Mouse (Mus musculus) neural tube, embryonic 14.5 days (tissue): Measurements from ENCODE around the gene Pign. TPM values are rescaled to one million over a fixed set of nuclear protein-coding genes. Genes with fewer than 3 reads are reported as not detected.

Source experiments
- ATAC-seq: fragments of 200-750 bp; cut with Nextera tagmentation; 2 replicates; pipeline ENCODE4 v1.8.0; 2017; ENCODE audit warnings: low read depth, mild to moderate bottlenecking, moderate TSS enrichment, moderate library complexity
- H3K27ac ChIP-seq: fragments of 300-500 bp; sonication (generic); 2 replicates; pipeline ENCODE4 v1.5.1; 2014; ENCODE audit warnings: low read depth, mild to moderate bottlenecking, control low read depth, low read length, moderate library complexity, mixed read lengths
- H3K27me3 ChIP-seq: fragments of 300-500 bp; sonication (generic); 2 replicates; pipeline ENCODE4 v1.6.1; 2014; ENCODE audit warnings: low read length; ENCODE audit not compliant: control insufficient read depth, insufficient read depth
- H3K36me3 ChIP-seq: fragments of 300-500 bp; sonication (generic); 2 replicates; pipeline ENCODE4 v1.6.1; 2014; ENCODE audit warnings: low read length, mixed read lengths; ENCODE audit not compliant: control insufficient read depth, insufficient read depth
- H3K4me1 ChIP-seq: fragments of 300-500 bp; sonication (generic); 2 replicates; pipeline ENCODE4 v1.6.1; 2014; ENCODE audit warnings: low read length; ENCODE audit not compliant: control insufficient read depth, insufficient read depth
- H3K4me2 ChIP-seq: fragments of 300-500 bp; sonication (generic); 2 replicates; pipeline ENCODE4 v1.6.1; 2014; ENCODE audit warnings: mild to moderate bottlenecking, low read depth, low read length, control low read depth
- H3K4me3 ChIP-seq: fragments of 300-500 bp; sonication (generic); 2 replicates; pipeline ENCODE4 v1.5.1; 2014; ENCODE audit warnings: low read depth, low read length, control low read depth, mixed read lengths
- H3K9ac ChIP-seq: fragments of 300-500 bp; sonication (generic); replicated peaks from 2 replicates; pipeline ENCODE4 v1.6.1; 2014; ENCODE audit warnings: low read depth, mild to moderate bottlenecking, control low read depth, low read length, mixed read lengths
- H3K9me3 ChIP-seq: fragments of 300-500 bp; sonication (generic); 2 replicates; pipeline ENCODE4 v1.6.1; 2016; ENCODE audit warnings: low read length; ENCODE audit not compliant: control insufficient read depth
- WGBS: fragments of 180-500 bp; shearing (Covaris S2); extraction: QIAGEN DNeasy Blood & Tissue Kit; methylation state at CpG from one replicate; pipeline ENCODE4 v1.1.7; 2014; 5-methylcytosine and 5-hydroxymethylcytosine counted together
- polyA plus RNA-seq: library from polyadenylated mRNA; unstranded; fragments of >200 nt; fragmentation: Nextera tagmentation; extraction: Ambion mirVana; gene quantifications from 2 replicates; pipeline ENCODE4 v1.2.1, GENCODE M21; 2014

Pign gene
- polyA plus RNA-seq, 1 experiment from 2014 or later, result 13.0 TPM

GRCm38 (mm10) chr1:105588697-105589096 is 74.8 kb downstream of the Pign start:
- Histone ChIP-seq H3K36me3 (no peaks in the 10 kb centered on the region), H3K27ac (no peak overlapping the region), H3K9ac (no peak overlapping the region), H3K27me3 (no peaks in the 10 kb centered on the region), H3K4me1 (no peaks in the 10 kb centered on the region), H3K4me3 (no peak overlapping the region), H3K9me3 (no peaks in the 10 kb centered on the region), H3K4me2 (no peak overlapping the region)
- no peak for ATAC-seq
- 78% methylated on average over 5 of the region's 5 CpGs for WGBS

DNA sequence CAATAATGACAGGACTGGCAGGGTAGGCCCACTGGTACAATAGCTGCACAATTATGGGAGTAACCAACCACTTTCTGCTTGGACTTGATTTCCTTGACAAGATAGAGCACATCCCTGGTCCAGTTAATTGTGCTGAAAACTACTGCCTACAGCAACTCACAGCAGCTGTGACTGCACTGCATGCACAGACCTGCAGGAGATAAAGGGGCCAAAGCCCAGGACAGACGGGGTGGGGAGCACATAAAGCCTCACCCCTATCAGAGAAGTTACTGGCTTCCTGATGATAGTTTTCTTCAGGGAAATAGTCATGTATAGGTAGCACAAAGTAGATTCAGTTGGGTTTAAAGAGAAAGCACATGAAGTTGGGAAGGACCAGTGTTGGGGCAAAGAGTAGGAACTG is 80.7 kb downstream of the Pign start:
- no peaks in the 10 kb centered on the region for H3K27me3 ChIP-seq

GRCm38 (mm10) chr1:105580909-105581308 is 82.6 kb downstream of the Pign start:
- Histone ChIP-seq H3K4me1 (no peaks in the 10 kb centered on the region), H3K9me3 (no peaks in the 10 kb centered on the region), H3K4me3 (no peak overlapping the region), H3K27me3 (no peaks in the 10 kb centered on the region), H3K27ac (no peak overlapping the region), H3K9ac (no peak overlapping the region), H3K36me3 (0 out of 2 replicates have a peak, but pooled peaks cover 5% of the 10 kb centered on the region), H3K4me2 (no peak overlapping the region)
- ATAC-seq, result no peak
- 89% methylated on average over 2 of the region's 2 CpGs for WGBS

More for the DNA sequence above, 80.7 kb downstream of the Pign start:
- Histone ChIP-seq H3K4me3 (no peak overlapping the region), H3K27ac (no peak overlapping the region), H3K36me3 (0 out of 2 replicates have a peak, but pooled peaks cover 5% of the 10 kb centered on the region), H3K4me2 (no peak overlapping the region), H3K9me3 (no peaks in the 10 kb centered on the region), H3K4me1 (no peaks in the 10 kb centered on the region), H3K9ac (no peak overlapping the region)
- ATAC-seq, result no peak
- 93% methylated on average over 1 of the region's 1 CpGs for WGBS

GRCm38 (mm10) chr1:105566051-105566450 is 97.4 kb downstream of the Pign start:
- Histone ChIP-seq H3K36me3 (no peaks in the 10 kb centered on the region), H3K4me1 (no peaks in the 10 kb centered on the region), H3K9ac (no peak overlapping the region), H3K9me3 (no peaks in the 10 kb centered on the region), H3K27ac (no peak overlapping the region), H3K4me3 (no peak overlapping the region), H3K4me2 (no peak overlapping the region), H3K27me3 (no peaks in the 10 kb centered on the region)
- WGBS, result 92% methylated on average over 3 of the region's 3 CpGs
- ATAC-seq, result no peak

DNA sequence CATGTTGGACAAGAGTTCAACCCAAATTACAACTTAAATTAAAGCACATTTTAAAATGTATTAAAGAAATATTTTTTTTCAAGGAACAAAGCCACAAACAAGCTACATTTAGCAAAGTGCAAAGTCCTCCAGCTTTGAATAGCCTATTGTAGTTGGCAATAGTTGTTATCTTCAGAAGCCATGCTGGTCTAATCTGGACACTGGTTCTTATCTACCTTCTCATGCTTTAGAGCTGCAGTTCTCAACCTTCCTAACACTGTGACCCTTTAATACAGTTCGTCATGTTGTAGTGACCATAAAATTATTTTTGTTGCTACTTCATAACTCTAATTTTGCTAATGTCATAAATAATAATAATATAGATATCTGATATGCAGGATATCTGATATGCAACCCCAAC is 99.2 kb downstream of the Pign start:
- Histone ChIP-seq H3K36me3 (no peaks in the 10 kb centered on the region), H3K27ac (no peak overlapping the region), H3K27me3 (no peaks in the 10 kb centered on the region), H3K4me2 (no peak overlapping the region), H3K9me3 (no peaks in the 10 kb centered on the region), H3K4me3 (no peak overlapping the region), H3K9ac (no peak overlapping the region), H3K4me1 (no peaks in the 10 kb centered on the region)
- no peak for ATAC-seq
- 100% methylated on average over 1 of the region's 1 CpGs for WGBS

- Histone ChIP-seq H3K9ac (no peak overlapping the region), H3K4me3 (no peak overlapping the region), H3K36me3 (no peaks in the 10 kb centered on the region), H3K27me3 (no peaks in the 10 kb centered on the region), H3K4me1 (no peaks in the 10 kb centered on the region), H3K9me3 (no peaks in the 10 kb centered on the region), H3K4me2 (no peak overlapping the region), H3K27ac (no peak overlapping the region)
- WGBS, result 88% methylated on average over 2 of the region's 2 CpGs
- no peak for ATAC-seq
These were observed 99.7 kb downstream of the Pign start for GRCm38 (mm10) chr1:105563821-105564220.

DNA sequence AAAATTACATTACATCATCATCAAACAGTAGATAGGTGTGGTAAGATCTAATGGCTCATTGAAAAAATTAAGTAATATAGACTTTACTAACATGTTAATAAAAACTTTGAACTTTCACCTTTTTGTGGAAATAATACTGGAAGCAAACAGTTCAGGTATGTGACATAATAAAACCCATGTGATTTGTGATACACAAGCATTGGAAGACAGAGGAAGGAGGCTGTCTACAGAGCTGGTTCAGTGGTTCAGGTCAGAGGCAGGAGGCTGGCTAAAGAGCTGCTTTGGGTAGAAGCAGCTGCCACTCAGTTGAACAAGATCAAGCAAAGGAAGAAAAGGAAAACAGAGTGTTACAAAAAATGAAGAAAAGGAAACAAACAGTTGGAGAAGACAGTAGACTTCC is 107.4 kb downstream of the Pign start:
- no peaks in the 10 kb centered on the region for H3K4me1 ChIP-seq

GRCm38 (mm10) chr1:105555192-105555718 is 108.2 kb downstream of the Pign start:
- H3K4me2 ChIP-seq, result no peak overlapping the region
- no peaks in the 10 kb centered on the region for H3K27me3 ChIP-seq
- 19% methylated on average over 1 of the region's 1 CpGs for WGBS
- H3K27ac ChIP-seq, result no peak overlapping the region
- no peak overlapping the region for H3K4me3 ChIP-seq
- no peak for ATAC-seq
- H3K9ac ChIP-seq, result no peak overlapping the region
- no peaks in the 10 kb centered on the region for H3K4me1 ChIP-seq
- no peaks in the 10 kb centered on the region for H3K36me3 ChIP-seq
- H3K9me3 ChIP-seq, result no peaks in the 10 kb centered on the region

More for the DNA sequence above, 107.4 kb downstream of the Pign start:
- Histone ChIP-seq H3K27ac (no peak overlapping the region), H3K4me3 (no peak overlapping the region), H3K4me2 (no peak overlapping the region), H3K9me3 (no peaks in the 10 kb centered on the region), H3K27me3 (no peaks in the 10 kb centered on the region), H3K36me3 (no peaks in the 10 kb centered on the region), H3K9ac (no peak overlapping the region)
- ATAC-seq, result no peak

DNA sequence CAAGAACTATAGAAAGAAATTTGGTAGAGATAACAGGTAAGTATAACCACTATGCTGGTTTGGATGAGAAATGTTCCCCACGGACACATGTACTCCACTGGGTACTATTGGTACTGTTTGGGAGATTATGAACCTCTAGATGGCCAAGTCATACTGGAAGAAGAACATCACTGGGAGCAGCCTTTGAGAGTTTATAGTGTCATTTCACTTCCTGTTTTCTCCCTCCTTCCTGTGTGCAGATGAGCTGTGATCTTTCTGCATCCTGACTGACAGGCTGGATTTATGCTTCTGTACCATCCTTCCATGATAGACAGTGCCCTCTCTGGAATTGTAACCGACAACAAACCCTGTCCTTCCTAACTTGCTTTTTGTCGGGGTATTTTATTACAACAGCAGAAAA is 110.3 kb downstream of the Pign start:
- no peak for ATAC-seq
- Histone ChIP-seq H3K36me3 (no peaks in the 10 kb centered on the region), H3K4me3 (no peak overlapping the region), H3K9me3 (no peaks in the 10 kb centered on the region), H3K4me1 (no peaks in the 10 kb centered on the region), H3K9ac (no peak overlapping the region), H3K4me2 (no peak overlapping the region), H3K27me3 (no peaks in the 10 kb centered on the region), H3K27ac (no peak overlapping the region)
- WGBS, result 92% methylated on average over 3 of the region's 3 CpGs
